Mouse (Mus musculus) E14TG2a.4 (cell line): Measurements from ENCODE around the gene Vmn1r2.
"Not testable (repeated sequence)": the region's sequence is repeated elsewhere in the genome, so short reads cannot be mapped to it uniquely, and the experiment has no call there.

ENCODE experiments used
- H3K27me3 ChIP-seq: 2 replicates; pipeline ENCODE4 v1.6.1; 2014; ENCODE audit warnings: low read length, control low read depth; ENCODE audit not compliant: insufficient read depth
- H3K36me3 ChIP-seq: 2 replicates; pipeline ENCODE4 v1.6.1; 2014; ENCODE audit warnings: low read length, control low read depth; ENCODE audit not compliant: insufficient read depth
- H3K4me1 ChIP-seq: replicated peaks from 2 replicates; pipeline ENCODE4 v1.6.1; 2014; ENCODE audit warnings: low read depth, low read length, control low read depth
- H3K4me3 ChIP-seq: replicated peaks from 2 replicates; pipeline ENCODE4 v1.5.1; 2014; ENCODE audit warnings: mild to moderate bottlenecking, low read length
- H3K9me3 ChIP-seq: 2 replicates; pipeline ENCODE4 v1.6.1; 2014; ENCODE audit warnings: low read length, control low read depth
- CTCF ChIP-seq: conservative IDR thresholded peaks from 2 replicates; pipeline ENCODE4 v1.5.1; 2014; ENCODE audit warnings: low read length
- NANOG ChIP-seq: IDR thresholded peaks from 2 replicates; pipeline ENCODE4 v1.6.1; 2014; ENCODE audit warnings: borderline replicate concordance, low read length, mixed read lengths
- POU5F1 ChIP-seq: IDR thresholded peaks from 2 replicates; pipeline ENCODE4 v1.6.1; 2014; ENCODE audit warnings: low read length, borderline replicate concordance

The Vmn1r2 gene

DNA sequence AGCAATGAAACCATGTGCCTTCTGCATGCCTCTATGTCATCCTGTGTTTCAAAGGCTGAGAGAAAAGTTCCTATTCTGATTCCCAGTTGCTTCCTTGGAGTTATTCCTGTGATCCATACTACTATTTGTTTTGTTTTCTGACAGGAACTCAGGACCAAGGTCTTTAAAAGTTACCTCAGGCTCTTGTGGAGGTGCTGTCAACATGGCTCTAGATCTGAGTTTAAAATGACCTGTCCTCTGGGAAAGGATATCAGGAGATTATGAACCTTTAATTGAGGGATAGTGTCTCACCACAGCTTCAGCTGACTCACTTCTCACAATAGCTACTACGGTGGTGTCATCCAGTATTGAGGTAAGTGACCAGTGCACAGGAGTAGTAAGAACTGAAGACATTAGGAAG, at the start of gene Vmn1r2:
TSS of gene Vmn1r2 (plus strand) at position 301 of the 400 bp plus-strand sequence.
- H3K4me3 ChIP-seq, H3K27me3 ChIP-seq, H3K4me1 ChIP-seq, H3K36me3 ChIP-seq, H3K9me3 ChIP-seq: not testable (repeated sequence)

DNA sequence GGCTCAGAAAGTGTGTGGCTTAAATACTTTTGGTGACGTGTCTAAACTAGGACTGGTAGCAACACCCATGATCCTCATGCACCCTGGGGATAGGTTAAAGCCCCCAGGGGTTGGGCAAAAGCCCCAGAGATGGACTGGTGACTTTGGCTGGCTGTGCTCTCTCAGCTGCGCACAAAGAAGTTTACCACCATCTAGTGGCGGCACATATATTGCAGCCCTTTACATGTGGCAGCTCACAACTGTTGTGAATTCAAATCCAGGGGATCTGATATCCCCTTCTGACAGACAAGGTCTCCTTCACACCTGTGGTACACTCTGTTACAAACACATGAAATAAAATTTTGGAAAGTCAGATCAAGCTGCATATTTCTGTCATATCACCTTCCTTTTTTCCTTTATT, 19.2 kb upstream of the Vmn1r2 start:
- H3K36me3 ChIP-seq, H3K4me1 ChIP-seq, H3K27me3 ChIP-seq, H3K9me3 ChIP-seq, H3K4me3 ChIP-seq: not testable (repeated sequence)

DNA sequence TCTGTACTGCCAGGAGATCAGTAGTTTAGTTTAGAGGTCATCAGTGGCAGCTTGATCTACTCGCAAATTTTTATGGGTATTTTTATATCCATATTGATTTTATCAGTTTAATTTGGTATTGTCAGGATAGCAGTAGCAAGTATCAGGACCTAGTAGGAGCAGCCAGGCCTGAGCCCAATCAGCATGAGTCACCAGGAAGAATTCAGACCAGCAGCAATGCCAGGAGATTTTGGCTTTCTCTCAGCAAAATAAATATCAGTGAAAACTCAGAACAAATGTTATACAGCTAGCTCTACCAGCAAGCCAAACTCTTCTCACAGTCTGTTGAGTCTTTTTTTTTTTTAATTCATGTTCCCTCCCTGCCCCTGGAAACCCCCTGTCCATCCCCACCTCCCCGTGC, 13.8 kb upstream of the Vmn1r2 start:
- H3K36me3 ChIP-seq, H3K9me3 ChIP-seq, H3K4me3 ChIP-seq, H3K27me3 ChIP-seq, H3K4me1 ChIP-seq: not testable (repeated sequence)

DNA sequence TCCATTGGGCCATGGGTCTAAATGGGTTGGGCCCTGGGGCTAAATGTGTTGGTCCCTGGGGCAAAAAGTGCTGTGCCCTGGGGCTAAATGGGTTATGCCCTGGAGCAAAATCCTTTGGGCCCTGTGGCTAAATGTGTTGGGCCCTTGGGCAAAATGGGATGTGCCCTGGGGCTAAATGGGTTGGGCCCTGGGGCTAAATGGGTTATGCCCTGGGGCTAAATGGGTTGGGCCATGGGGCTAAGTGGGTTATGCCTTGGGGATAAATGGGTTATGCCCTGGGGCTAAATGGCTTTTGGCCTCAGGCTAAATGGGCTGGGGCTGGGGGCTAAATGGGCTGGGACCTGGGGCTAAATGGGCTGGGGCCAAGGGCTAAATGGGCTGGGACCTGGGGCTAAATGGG, 2.7 kb upstream of the Vmn1r2 start:
- H3K27me3 ChIP-seq, H3K9me3 ChIP-seq, H3K4me1 ChIP-seq, H3K36me3 ChIP-seq, H3K4me3 ChIP-seq: not testable (repeated sequence)

DNA sequence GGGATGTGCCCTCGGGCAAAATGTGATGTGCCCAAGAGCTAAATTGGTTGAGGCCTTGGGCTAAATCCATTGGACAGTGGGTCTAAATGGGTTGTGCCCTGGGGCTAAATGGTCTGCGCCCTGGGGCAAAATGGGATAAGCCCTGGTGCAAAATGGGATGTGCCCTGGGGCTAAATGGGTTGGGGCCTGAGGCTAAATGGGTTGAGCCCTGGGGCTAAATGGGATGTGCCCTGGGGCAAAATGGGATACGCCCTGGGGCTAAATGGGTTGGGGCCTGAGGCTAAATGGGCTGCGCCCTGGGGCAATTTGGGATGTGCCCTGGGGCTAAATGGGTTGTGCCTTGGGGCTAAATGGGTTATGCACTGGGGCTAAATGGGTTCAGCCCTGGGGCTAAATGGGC, 2.1 kb upstream of the Vmn1r2 start:
- peaks cover 10% of the 10 kb centered on the region for H3K9me3 ChIP-seq
- no peaks in the 10 kb centered on the region for H3K36me3 ChIP-seq
- H3K27me3 ChIP-seq: no peaks in the 10 kb centered on the region
- no peaks in the 10 kb centered on the region for H3K4me1 ChIP-seq
- TF ChIP-seq POU5F1: no peak
- no peak for TF ChIP-seq CTCF
- TF ChIP-seq NANOG: no peak
- H3K4me3 ChIP-seq: no peak overlapping the region

GRCm38 (mm10) chr4:3174586-3174985, 7.5 kb downstream of the Vmn1r2 start:
- H3K4me3 ChIP-seq, H3K4me1 ChIP-seq, H3K36me3 ChIP-seq, H3K27me3 ChIP-seq: not testable (repeated sequence)
- peaks cover 43% of the 10 kb centered on the region for H3K9me3 ChIP-seq

DNA sequence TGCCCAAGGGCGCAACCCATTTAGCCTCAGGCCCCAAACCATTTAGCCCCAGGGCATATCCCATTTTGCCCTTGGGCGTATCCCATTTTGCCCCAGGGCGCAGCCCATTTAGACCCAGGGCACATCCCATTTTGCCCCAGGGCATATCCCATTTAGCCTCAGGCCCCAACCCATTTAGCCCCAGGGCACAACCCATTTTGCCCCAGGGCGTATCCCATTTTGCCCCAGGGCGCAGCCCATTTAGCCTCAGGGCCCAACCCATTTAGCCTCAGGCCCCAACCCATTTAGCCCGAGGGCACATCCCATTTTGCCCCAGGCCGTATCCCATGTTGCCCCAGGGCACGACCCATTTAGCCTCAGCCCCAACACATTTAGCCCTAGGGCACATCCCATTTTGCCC, 8.6 kb downstream of the Vmn1r2 start:
- H3K9me3 ChIP-seq: peaks cover 55% of the 10 kb centered on the region
- H3K36me3 ChIP-seq, H3K27me3 ChIP-seq, H3K4me1 ChIP-seq, H3K4me3 ChIP-seq: not testable (repeated sequence)

DNA sequence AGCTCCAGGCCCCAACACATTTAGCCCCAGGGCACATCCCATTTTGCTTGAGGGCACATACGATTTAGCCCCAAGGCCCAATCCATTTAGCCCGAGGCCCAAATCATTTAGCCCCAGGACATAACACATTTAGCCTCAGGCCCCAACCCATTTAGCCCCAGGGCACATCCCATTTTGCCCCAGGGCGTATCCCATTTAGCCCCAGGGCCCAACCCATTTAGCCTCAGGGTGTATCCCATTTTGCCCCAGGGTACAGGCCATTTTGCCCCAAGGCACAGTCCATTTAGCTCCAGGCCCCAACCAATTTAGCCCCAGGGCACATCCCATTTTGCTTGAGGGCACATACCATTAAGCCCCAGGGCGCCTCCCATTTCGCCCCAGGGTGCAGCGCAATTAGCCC, 9.1 kb downstream of the Vmn1r2 start:
- H3K4me1 ChIP-seq, H3K4me3 ChIP-seq, H3K27me3 ChIP-seq, H3K36me3 ChIP-seq: not testable (repeated sequence)
- H3K9me3 ChIP-seq: peaks cover 59% of the 10 kb centered on the region

GRCm38 (mm10) chr4:3176746-3177490, 9.8 kb downstream of the Vmn1r2 start:
- not testable (repeated sequence) for H3K4me3 ChIP-seq, H3K27me3 ChIP-seq, H3K36me3 ChIP-seq, H3K4me1 ChIP-seq
- peaks cover 63% of the 10 kb centered on the region for H3K9me3 ChIP-seq

- not testable (repeated sequence) for H3K4me1 ChIP-seq, H3K4me3 ChIP-seq, H3K27me3 ChIP-seq, H3K36me3 ChIP-seq
- peaks cover 13% of the 10 kb centered on the region for H3K9me3 ChIP-seq
Observed at GRCm38 (mm10) chr4:3185258-3185657, 18.1 kb downstream of the Vmn1r2 start, which contains the start of gene Vmn1r3. Gene Vmn1r3, minus strand, starts transcription at chr4:3185358.

DNA sequence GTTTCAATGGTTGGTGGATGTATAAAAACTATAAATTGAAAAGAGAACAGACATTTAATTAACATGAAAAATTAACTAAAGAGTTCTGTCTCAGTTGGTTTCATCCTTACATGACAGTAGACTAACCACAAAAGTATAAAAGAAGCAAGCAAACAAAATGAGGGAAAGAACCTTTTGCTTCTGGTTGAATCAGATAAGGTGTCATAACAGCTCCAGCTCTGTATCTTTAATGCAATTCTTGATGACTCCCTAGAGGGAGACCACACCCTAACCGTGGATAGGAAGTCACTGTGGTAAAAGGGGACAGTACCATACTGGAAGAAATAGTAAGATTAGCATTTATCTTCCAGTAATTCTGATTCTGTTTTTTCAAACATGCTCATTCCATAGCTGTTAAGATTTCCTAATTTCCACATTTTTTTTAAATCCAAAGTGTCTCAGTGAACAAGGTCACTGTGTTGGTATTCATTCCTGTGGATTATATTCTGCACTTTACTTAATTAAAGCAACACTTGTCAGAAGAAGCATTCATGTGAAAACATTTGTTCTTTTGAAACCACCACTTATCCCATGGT, 42.6 kb downstream of the Vmn1r2 start:
- H3K4me3 ChIP-seq, H3K36me3 ChIP-seq, H3K27me3 ChIP-seq, H3K9me3 ChIP-seq, H3K4me1 ChIP-seq: not testable (repeated sequence)

- not testable (repeated sequence) for H3K9me3 ChIP-seq, H3K4me1 ChIP-seq, H3K4me3 ChIP-seq, H3K36me3 ChIP-seq, H3K27me3 ChIP-seq
Observed at GRCm38 (mm10) chr4:3213349-3213748, 46.2 kb downstream of the Vmn1r2 start.

GRCm38 (mm10) chr4:3216382-3216781, 49.3 kb downstream of the Vmn1r2 start:
- H3K4me3 ChIP-seq, H3K27me3 ChIP-seq, H3K4me1 ChIP-seq, H3K9me3 ChIP-seq, H3K36me3 ChIP-seq: not testable (repeated sequence)
